Mouse (Mus musculus) retina, postnatal 7 days (tissue): Measurements from ENCODE around the gene Insl5.

Experiments
- DNase-seq: peaks from one replicate; pipeline ENCODE4 v3.0.0-alpha.2; 2012; ENCODE audit warnings: low read depth, low spot score

Insl5 gene

DNA sequence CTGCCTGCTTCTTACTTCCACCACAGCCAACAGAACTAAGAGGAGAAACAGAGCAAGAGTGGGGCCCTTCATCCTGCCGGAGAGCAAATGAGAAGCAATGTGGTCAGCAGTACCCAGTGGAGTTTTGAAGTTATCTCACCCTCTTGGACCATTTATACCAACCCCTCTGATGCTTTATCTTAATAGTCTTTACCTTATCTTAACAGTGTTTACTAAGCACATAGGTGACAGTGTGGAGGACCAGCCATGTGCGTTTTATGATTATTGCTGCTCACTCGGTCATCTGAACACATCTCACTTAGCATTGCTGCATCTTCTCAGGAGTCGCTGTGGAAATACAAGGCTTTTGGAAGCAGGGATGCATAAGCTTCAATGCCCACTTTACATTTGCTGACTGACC lies at the start of gene Insl5:
TSS of gene Insl5 (minus strand) at position 222 of the 400 bp plus-strand sequence.
- DNase-seq, result no peak

GRCm38 (mm10) chr4:103070631-103071030 lies 44.0 kb upstream of the Insl5 start:
- DNase-seq, result no peak

GRCm38 (mm10) chr4:103067906-103068655 lies 41.4 kb upstream of the Insl5 start:
- DNase-seq, result no peak

DNA sequence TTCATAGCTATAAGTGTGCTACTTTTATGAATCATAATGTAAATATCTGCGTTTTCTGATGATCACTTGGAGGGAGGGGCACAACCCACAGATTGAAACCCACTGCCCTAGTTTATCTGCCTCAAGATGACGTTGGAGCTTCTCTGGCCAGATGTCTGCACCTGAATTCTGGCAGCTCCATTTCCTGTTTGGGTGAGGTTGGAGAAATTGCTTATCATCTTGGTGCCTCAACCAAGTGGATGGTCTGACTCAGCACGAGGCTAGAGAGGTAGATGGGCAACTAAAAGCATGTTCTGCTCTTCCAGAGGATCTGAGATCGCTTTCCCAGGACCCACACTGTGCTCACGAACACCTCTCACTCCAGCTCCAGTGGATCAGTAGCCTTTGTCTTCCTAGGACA lies 38.3 kb upstream of the Insl5 start:
- DNase-seq, result no peak

GRCm38 (mm10) chr4:103064421-103064820 lies 37.8 kb upstream of the Insl5 start:
- DNase-seq, result no peak

DNA sequence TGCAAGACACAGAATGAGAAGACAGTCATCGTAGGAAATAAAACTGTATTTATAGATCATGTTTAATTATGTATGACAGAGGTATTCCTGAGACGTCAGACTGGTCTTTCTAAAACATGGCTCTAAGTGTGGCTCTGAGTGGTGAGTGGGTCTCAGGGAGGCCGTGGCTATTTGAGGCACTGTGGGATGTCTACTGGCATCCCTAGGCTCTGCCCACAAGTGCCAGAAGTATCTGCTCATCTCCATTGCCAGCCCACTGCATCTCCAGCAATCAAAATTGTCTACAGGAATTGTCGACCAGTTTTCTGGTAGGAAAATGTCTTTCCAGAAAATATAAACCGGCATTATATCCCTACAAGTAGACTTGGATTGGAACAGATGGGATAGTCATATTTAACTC lies 30.3 kb upstream of the Insl5 start:
- DNase-seq, result no peak

GRCm38 (mm10) chr4:103048046-103048445 lies 21.4 kb upstream of the Insl5 start:
- DNase-seq, result no peak

- DNase-seq, result no peak
Measured at GRCm38 (mm10) chr4:103042997-103043396, 16.4 kb upstream of the Insl5 start.

GRCm38 (mm10) chr4:103039838-103040191 lies 13.2 kb upstream of the Insl5 start:
- DNase-seq, result no peak

GRCm38 (mm10) chr4:103039103-103039837 lies 12.6 kb upstream of the Insl5 start:
- DNase-seq, result no peak

- DNase-seq, result no peak
Measured at GRCm38 (mm10) chr4:103028177-103029088, 1.8 kb upstream of the Insl5 start.

DNA sequence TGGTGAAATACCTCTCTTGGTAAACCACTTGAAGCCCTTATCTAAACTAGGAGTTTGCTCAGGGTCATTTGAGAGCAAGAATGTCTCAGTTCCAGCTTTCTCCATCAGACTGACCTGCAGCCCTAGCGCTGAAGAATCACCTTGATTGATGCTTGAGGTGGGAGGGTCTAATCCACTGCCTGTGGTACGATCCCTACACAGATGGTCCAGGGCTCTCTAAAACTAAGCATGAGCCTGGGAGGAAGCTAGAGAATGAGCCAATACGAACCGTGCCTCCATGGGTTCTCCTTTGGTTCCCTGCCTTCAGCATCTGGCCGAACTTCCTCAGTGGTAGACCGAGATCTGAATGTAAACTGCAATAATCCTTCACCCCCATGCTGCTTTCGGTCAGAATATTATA lies 1.1 kb upstream of the Insl5 start:
- no peak for DNase-seq

- no peak for DNase-seq
Measured at GRCm38 (mm10) chr4:103013490-103013889, 13.2 kb downstream of the Insl5 start.

DNA sequence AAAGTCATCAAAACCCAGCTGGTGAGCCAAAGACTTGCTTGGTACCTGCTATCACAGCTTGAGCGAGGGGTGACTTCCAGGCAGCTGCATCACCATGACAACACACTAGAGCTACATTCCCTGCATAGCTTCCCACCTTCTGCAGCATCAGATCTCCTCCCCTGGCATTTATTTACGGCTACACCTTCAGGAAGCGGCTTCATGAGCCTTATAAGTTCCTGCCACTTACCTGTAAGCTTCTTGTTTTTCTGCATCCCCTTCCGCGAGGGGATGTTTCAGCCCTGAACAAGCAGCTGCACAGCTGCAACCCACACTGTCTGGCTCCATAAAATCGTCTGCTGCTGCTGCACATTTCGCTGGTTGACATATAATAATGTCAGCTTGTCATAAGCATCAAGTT lies 14.8 kb downstream of the Insl5 start:
- no peak for DNase-seq

DNA sequence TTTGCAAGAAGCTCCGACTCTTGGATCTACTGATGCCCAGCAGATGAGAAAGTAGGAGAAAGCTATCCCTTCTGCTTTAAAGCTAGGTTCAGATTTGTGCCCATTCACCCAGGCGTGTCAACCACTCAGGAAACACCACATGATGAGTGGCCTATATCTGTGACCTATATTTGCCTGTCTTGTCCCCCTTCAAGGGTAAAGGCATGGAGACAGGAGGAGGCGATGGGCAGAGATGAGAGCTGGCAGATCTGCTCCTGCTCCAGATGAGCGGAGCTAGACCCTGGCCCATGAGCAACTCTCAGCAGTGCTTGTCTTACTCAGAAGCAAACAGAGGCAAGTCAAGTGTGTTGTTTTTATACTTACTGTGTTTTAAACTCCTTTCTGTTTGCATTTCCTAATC lies 15.9 kb downstream of the Insl5 start:
- no peak for DNase-seq

- DNase-seq, result peak; percentile 29
Measured at GRCm38 (mm10) chr4:103006943-103007418, 19.7 kb downstream of the Insl5 start.

- no peak for DNase-seq
Measured at GRCm38 (mm10) chr4:103006266-103006665, 20.4 kb downstream of the Insl5 start.

- DNase-seq, result no peak
Measured at GRCm38 (mm10) chr4:103005190-103005945, 21.3 kb downstream of the Insl5 start.

DNA sequence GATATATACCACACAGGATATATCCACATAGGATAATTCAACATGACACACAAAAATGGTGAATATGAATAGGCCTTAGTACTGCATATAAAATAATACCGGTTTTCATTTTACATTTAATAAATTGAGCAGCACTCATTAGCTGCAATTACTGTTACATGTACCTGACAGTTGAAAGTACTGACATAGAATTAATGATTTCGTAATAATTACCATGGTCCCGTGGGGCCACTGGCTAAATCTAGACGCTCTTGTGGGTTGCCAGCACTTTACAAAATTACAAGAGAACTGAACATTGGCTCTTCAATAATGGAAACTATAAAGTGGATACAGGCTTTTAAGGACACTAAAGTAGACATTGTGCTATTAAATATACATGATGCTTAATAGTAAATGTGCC lies 22.0 kb downstream of the Insl5 start:
- DNase-seq, result no peak

DNA sequence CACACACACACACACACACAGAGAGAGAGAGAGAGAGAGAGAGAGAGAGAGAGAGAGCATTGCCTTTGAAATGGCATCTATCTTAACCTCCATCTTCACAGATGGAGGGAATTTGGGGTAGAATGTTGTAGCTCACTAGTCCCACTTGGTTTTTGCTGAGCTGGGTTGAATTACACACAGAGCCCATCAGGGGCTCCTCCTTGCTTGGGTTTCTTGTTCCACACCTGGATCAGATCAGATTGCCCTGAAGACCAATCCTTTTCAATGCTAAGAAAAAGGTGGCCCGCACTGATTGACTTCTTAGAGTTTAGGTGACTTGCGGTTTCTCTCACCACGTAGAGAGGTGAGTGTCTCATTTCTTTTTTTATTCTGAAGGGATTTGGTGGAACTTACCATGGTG lies 35.0 kb downstream of the Insl5 start:
- no peak for DNase-seq

GRCm38 (mm10) chr4:102990595-102991340 lies 35.9 kb downstream of the Insl5 start:
- DNase-seq, result no peak
